Mouse (Mus musculus) erythroblast, embryonic 14.5 days (primary cell): ENCODE results near the gene Olfr1373.

Source experiments
- GATA1 ChIP-seq: IDR thresholded peaks from 2 replicates; pipeline ENCODE4 v1.6.1; 2012; ENCODE audit warnings: low read length, inconsistent platforms, mixed read lengths
- TAL1 ChIP-seq: IDR thresholded peaks from 3 replicates; pipeline ENCODE4 v1.6.1; 2012; ENCODE audit warnings: low read length, inconsistent platforms, mixed read lengths

DNA sequence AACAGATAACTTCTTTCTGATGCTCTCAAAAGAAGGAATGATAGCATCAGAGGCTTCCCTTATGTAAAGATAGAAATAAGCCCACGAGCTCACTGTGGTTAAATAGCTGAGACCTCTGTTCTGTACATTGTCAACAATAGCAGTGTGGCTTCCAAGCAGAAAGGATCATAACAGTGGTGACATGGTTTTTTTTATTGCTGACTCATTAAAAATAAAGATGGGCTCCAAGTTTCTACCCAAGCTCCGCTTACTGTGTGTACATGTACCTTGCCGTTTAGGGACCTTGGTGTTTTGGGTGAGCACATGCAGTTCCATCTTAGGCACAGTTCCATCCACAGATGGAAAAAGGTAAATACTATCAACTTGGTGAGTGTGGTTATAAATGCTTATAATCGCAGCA is 42.4 kb downstream of the Olfr1373 start:
- TF ChIP-seq GATA1 (no peak), TAL1 (no peak)
